Mouse (Mus musculus) embryonic fibroblast, embryonic 13.5 days (primary cell): ENCODE data around the gene Prss1.

ENCODE experiments used
- CTCF ChIP-seq: IDR thresholded peaks from 2 replicates; pipeline ENCODE4 v1.5.1; 2011; ENCODE audit warnings: mild to moderate bottlenecking, control low read depth, low read length, moderate library complexity, borderline replicate concordance; ENCODE audit not compliant: insufficient read depth
- POLR2A ChIP-seq: IDR thresholded peaks from 2 replicates; pipeline ENCODE4 v1.6.1; 2011; ENCODE audit warnings: low read depth, mild to moderate bottlenecking, control low read depth, low read length, moderate library complexity

- TF ChIP-seq CTCF (no peak), POLR2A (no peak)
Observed at GRCm38 (mm10) chr6:41505323-41505722, 46.6 kb downstream of the Prss1 start.
